Mouse (Mus musculus) embryonic facial prominence, embryonic 10.5 days (tissue): ENCODE measurements around the gene Gkap1. TPM values are rescaled to one million over a fixed set of nuclear protein-coding genes. Genes with fewer than 3 reads are reported as not detected.

Source experiments
- DNase-seq: peaks from one replicate; pipeline ENCODE4 v3.0.0-alpha.2; 2017; ENCODE audit warnings: low spot score
- H3K27ac ChIP-seq: fragments of 300-500 bp; sonication (generic); replicated peaks from 2 replicates; pipeline ENCODE4 v1.5.1; 2016; ENCODE audit warnings: mild to moderate bottlenecking
- H3K27me3 ChIP-seq: fragments of 300-500 bp; sonication (generic); replicated peaks from 2 replicates; pipeline ENCODE4 v1.6.1; 2016; ENCODE audit warnings: low read depth, mild to moderate bottlenecking; ENCODE audit not compliant: poor library complexity, severe bottlenecking
- H3K36me3 ChIP-seq: fragments of 300-500 bp; sonication (generic); replicated peaks from 2 replicates; pipeline ENCODE4 v1.6.1; 2016; ENCODE audit warnings: mild to moderate bottlenecking, moderate library complexity
- H3K4me1 ChIP-seq: fragments of 300-500 bp; sonication (generic); 2 replicates; pipeline ENCODE4 v1.6.1; 2016
- H3K4me3 ChIP-seq: fragments of 300-500 bp; sonication (generic); 2 replicates; pipeline ENCODE4 v1.5.1; 2016; ENCODE audit warnings: mild to moderate bottlenecking, moderate library complexity
- H3K9me3 ChIP-seq: fragments of 300-500 bp; sonication (generic); 2 replicates; pipeline ENCODE4 v1.6.1; 2016; ENCODE audit warnings: mild to moderate bottlenecking
- WGBS: fragments of 180-500 bp; shearing (Covaris S2); methylation state at CpG from one replicate; pipeline ENCODE4 v1.1.7; 2016; 5-methylcytosine and 5-hydroxymethylcytosine counted together
- polyA plus RNA-seq: library from polyadenylated mRNA; unstranded; fragments of >200 nt; fragmentation: Nextera tagmentation; extraction: Ambion mirVana; gene quantifications from 2 replicates; pipeline ENCODE4 v1.2.1, GENCODE M21; 2016

Gkap1 gene
- polyA plus RNA-seq, 1 experiment from 2014 or later = 17.5 TPM

- Histone ChIP-seq H3K4me3 (no peak overlapping the region), H3K9me3 (no peaks in the 10 kb centered on the region), H3K27me3 (no peaks in the 10 kb centered on the region), H3K27ac (no peak overlapping the region), H3K36me3 (peaks cover 39% of the 10 kb centered on the region), H3K4me1 (no peaks in the 10 kb centered on the region)
- WGBS = 82% methylated on average over 1 of the region's 1 CpGs
- no peak for DNase-seq
Observed at GRCm38 (mm10) chr13:58253268-58253667, 22.2 kb downstream of the Gkap1 start.

GRCm38 (mm10) chr13:58248957-58249356 lies 26.5 kb downstream of the Gkap1 start:
- no peak for DNase-seq
- H3K4me3 ChIP-seq = no peak overlapping the region
- no peaks in the 10 kb centered on the region for H3K27me3 ChIP-seq
- H3K4me1 ChIP-seq = no peaks in the 10 kb centered on the region
- H3K36me3 ChIP-seq = peaks cover 25% of the 10 kb centered on the region
- H3K9me3 ChIP-seq = no peaks in the 10 kb centered on the region
- 96% methylated on average over 5 of the region's 5 CpGs for WGBS
- no peak overlapping the region for H3K27ac ChIP-seq

GRCm38 (mm10) chr13:58236536-58236935 lies 39.0 kb downstream of the Gkap1 start:
- Histone ChIP-seq H3K27me3 (no peaks in the 10 kb centered on the region), H3K36me3 (peaks cover 19% of the 10 kb centered on the region; the same call in 1 of the 2 replicates), H3K27ac (no peak overlapping the region), H3K9me3 (no peaks in the 10 kb centered on the region), H3K4me1 (no peaks in the 10 kb centered on the region), H3K4me3 (no peak overlapping the region)
- WGBS = 91% methylated on average over 7 of the region's 7 CpGs
- no peak for DNase-seq

GRCm38 (mm10) chr13:58232611-58233010 lies 42.9 kb downstream of the Gkap1 start:
- WGBS = 44% methylated on average over 5 of the region's 5 CpGs
- Histone ChIP-seq H3K27me3 (no peaks in the 10 kb centered on the region), H3K36me3 (peaks cover 11% of the 10 kb centered on the region; the same call in 1 of the 2 replicates), H3K9me3 (no peaks in the 10 kb centered on the region), H3K4me3 (no peak overlapping the region), H3K27ac (no peak overlapping the region), H3K4me1 (no peaks in the 10 kb centered on the region)
- peak; percentile 37 for DNase-seq

- no peaks in the 10 kb centered on the region for H3K27me3 ChIP-seq
- no peak for DNase-seq
- WGBS = 92% methylated on average over 8 of the region's 8 CpGs
- no peak overlapping the region for H3K4me3 ChIP-seq
- no peak overlapping the region for H3K27ac ChIP-seq
- no peaks in the 10 kb centered on the region for H3K4me1 ChIP-seq
- H3K36me3 ChIP-seq = peaks cover 11% of the 10 kb centered on the region; the same call in 1 of the 2 replicates
- H3K9me3 ChIP-seq = no peaks in the 10 kb centered on the region; the same call in 1 of the 2 replicates
Observed at GRCm38 (mm10) chr13:58232070-58232469, 43.4 kb downstream of the Gkap1 start.

GRCm38 (mm10) chr13:58228624-58229023 lies 46.9 kb downstream of the Gkap1 start:
- WGBS = 83% methylated on average over 2 of the region's 2 CpGs
- Histone ChIP-seq H3K36me3 (no peaks in the 10 kb centered on the region), H3K4me3 (no peak overlapping the region), H3K27me3 (no peaks in the 10 kb centered on the region), H3K4me1 (peaks cover 3% of the 10 kb centered on the region; the same call in 1 of the 2 replicates), H3K9me3 (no peaks in the 10 kb centered on the region; the same call in 1 of the 2 replicates), H3K27ac (no peak overlapping the region)
- no peak for DNase-seq

GRCm38 (mm10) chr13:58225694-58226093 lies 49.8 kb downstream of the Gkap1 start:
- DNase-seq = no peak
- Histone ChIP-seq H3K4me1 (peaks cover 3% of the 10 kb centered on the region; the same call in 1 of the 2 replicates), H3K27me3 (no peaks in the 10 kb centered on the region), H3K36me3 (no peaks in the 10 kb centered on the region), H3K4me3 (no peak overlapping the region), H3K9me3 (no peaks in the 10 kb centered on the region; the same call in 1 of the 2 replicates), H3K27ac (no peak overlapping the region)
- 42% methylated on average over 8 of the region's 8 CpGs for WGBS

- peaks cover 7% of the 10 kb centered on the region for H3K4me1 ChIP-seq
- no peak for DNase-seq
- H3K36me3 ChIP-seq = no peaks in the 10 kb centered on the region
- WGBS = 87% methylated on average over 3 of the region's 3 CpGs
- H3K27ac ChIP-seq = no peak overlapping the region
- no peaks in the 10 kb centered on the region for H3K27me3 ChIP-seq
- H3K9me3 ChIP-seq = no peaks in the 10 kb centered on the region
- H3K4me3 ChIP-seq = no peak overlapping the region
Observed at GRCm38 (mm10) chr13:58220206-58220605, 55.3 kb downstream of the Gkap1 start.

- no peak for DNase-seq
- 0 out of 2 replicates have a peak, but pooled peaks cover 4% of the 10 kb centered on the region for H3K36me3 ChIP-seq
- H3K27me3 ChIP-seq = no peaks in the 10 kb centered on the region
- H3K9me3 ChIP-seq = no peaks in the 10 kb centered on the region
- WGBS = 91% methylated on average over 2 of the region's 2 CpGs
- H3K4me3 ChIP-seq = no peak overlapping the region
- peaks cover 25% of the 10 kb centered on the region for H3K4me1 ChIP-seq
- no peak overlapping the region for H3K27ac ChIP-seq
Observed at GRCm38 (mm10) chr13:58217536-58217935, 58.0 kb downstream of the Gkap1 start.

GRCm38 (mm10) chr13:58216395-58216794 lies 59.1 kb downstream of the Gkap1 start:
- peaks cover 31% of the 10 kb centered on the region for H3K4me1 ChIP-seq
- peak overlapping the region; percentile 96 for H3K27ac ChIP-seq
- no peaks in the 10 kb centered on the region for H3K27me3 ChIP-seq
- no peak for DNase-seq
- WGBS = 88% methylated on average over 9 of the region's 9 CpGs
- H3K9me3 ChIP-seq = no peaks in the 10 kb centered on the region
- peak overlapping the region; percentile 94 for H3K4me3 ChIP-seq
- peaks cover 12% of the 10 kb centered on the region; the same call in 1 of the 2 replicates for H3K36me3 ChIP-seq

GRCm38 (mm10) chr13:58215592-58216341 lies 59.7 kb downstream of the Gkap1 start, which contains the start of gene Ubqln1:
Ubqln1 (minus strand) TSS chr13:58215653.
- no peaks in the 10 kb centered on the region for H3K9me3 ChIP-seq
- H3K27me3 ChIP-seq = no peaks in the 10 kb centered on the region
- peak; percentile 91 for DNase-seq
- peak within 1 kb of the TSS; percentile 94 for H3K4me3 ChIP-seq
- WGBS = 3% methylated on average over 62 of the region's 62 CpGs
- H3K27ac ChIP-seq = peak within 1 kb of the TSS; percentile 96
- H3K36me3 ChIP-seq = peaks cover 12% of the 10 kb centered on the region; the same call in 1 of the 2 replicates
- H3K4me1 ChIP-seq = peaks cover 34% of the 10 kb centered on the region

- DNase-seq = no peak
- Histone ChIP-seq H3K36me3 (peaks cover 12% of the 10 kb centered on the region; the same call in 1 of the 2 replicates), H3K4me1 (peaks cover 36% of the 10 kb centered on the region), H3K27me3 (no peaks in the 10 kb centered on the region), H3K9me3 (no peaks in the 10 kb centered on the region), H3K27ac (peak overlapping the region; percentile 96), H3K4me3 (peak overlapping the region; percentile 94)
- WGBS = under 1% methylated on average over 48 of the region's 48 CpGs
Observed at GRCm38 (mm10) chr13:58215253-58215591, 60.3 kb downstream of the Gkap1 start.
